Mouse (Mus musculus): ENCODE measurements around the gene Efs. TPM values are rescaled to one million over a fixed set of nuclear protein-coding genes. Genes with fewer than 3 reads are reported as not detected.

Gene Efs
- polyA plus RNA-seq, 1 experiment: 9.9 TPM

DNA sequence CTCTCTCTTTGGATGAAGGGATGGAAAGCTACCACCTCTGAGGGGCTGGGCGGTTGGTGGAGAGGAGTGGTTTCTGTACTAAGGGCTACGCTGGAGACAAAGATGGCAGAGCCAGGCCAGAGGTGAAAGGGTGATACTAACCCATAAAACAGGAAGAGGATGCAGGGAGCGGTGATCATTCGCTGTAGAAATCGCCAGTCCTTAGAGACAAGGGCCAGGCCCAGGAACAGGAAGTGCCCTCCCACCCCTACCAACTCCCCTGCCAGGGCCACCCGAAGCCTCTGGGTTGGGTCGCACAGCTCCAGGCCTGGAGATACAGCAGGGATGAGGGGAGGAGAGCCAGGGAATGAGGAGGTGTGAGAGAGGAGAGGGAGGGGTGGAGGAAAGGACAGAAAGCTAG is 17.2 kb downstream of the Efs start:
- Histone ChIP-seq H3K4me3 (replicated peaks; ENCODE audit: insufficient read depth, low read depth, low read length) (no peak overlapping the region), H3K27ac (ENCODE audit: insufficient read depth, low read length) (no peak overlapping the region), H3K27me3 (ENCODE audit: control insufficient read depth, insufficient read depth, low read length) (no peaks in the 10 kb centered on the region), H3K4me1 (ENCODE audit: control insufficient read depth, insufficient read depth, low read length) (peaks cover 7% of the 10 kb centered on the region)
- no peak for DNase-seq
- WGBS: 80% methylated on average over 7 of the region's 7 CpGs
- no peak for TF ChIP-seq CTCF (IDR thresholded peaks at IDR 0.05; ENCODE audit: borderline replicate concordance, insufficient read depth, low read depth, low read length)
- TF ChIP-seq POLR2A (IDR thresholded peaks at IDR 0.05; ENCODE audit: borderline replicate concordance, insufficient read depth, low read length): no peak

- Histone ChIP-seq H3K4me1 (ENCODE audit: control insufficient read depth, insufficient read depth, low read length) (peaks cover under 1% of the 10 kb centered on the region; the same call in 1 of the 2 replicates), H3K4me3 (replicated peaks; ENCODE audit: insufficient read depth, low read depth, low read length) (no peak overlapping the region), H3K27ac (ENCODE audit: insufficient read depth, low read length) (no peak overlapping the region), H3K27me3 (ENCODE audit: control insufficient read depth, insufficient read depth, low read length) (no peaks in the 10 kb centered on the region)
- DNase-seq: no peak
- TF ChIP-seq POLR2A (IDR thresholded peaks at IDR 0.05; ENCODE audit: borderline replicate concordance, insufficient read depth, low read length) (no peak), CTCF (IDR thresholded peaks at IDR 0.05; ENCODE audit: borderline replicate concordance, insufficient read depth, low read depth, low read length) (no peak)
- 92% methylated on average over 4 of the region's 4 CpGs for WGBS
Measured at GRCm38 (mm10) chr14:54903641-54904040, 22.3 kb downstream of the Efs start.

DNA sequence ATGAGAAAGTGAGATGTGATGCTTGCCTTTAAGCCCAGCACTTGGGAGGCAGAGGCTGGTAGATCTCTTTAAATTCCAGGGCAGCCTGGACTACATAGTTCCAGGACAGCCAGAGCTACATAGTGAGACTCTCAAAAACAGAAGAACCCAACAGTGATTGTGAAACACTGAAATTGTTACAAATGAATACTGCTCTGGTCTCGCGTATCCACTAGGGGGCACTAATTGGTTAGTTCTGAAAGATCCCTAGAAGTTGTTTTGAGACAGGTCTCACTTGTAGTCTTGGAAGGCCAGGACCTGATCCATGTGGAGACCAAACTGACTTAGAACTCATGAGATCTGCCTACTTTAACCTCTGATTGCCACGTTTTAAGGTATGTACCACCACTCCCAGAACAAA is 25.5 kb downstream of the Efs start:
- TF ChIP-seq CTCF (IDR thresholded peaks at IDR 0.05; ENCODE audit: borderline replicate concordance, insufficient read depth, low read depth, low read length) (peak; percentile 58; the same call in 1 of the 2 replicates), POLR2A (IDR thresholded peaks at IDR 0.05; ENCODE audit: borderline replicate concordance, insufficient read depth, low read length) (no peak)
- under 1% methylated on average over 3 of the region's 3 CpGs for WGBS
- Histone ChIP-seq H3K4me3 (replicated peaks; ENCODE audit: insufficient read depth, low read depth, low read length) (no peak overlapping the region), H3K27ac (ENCODE audit: insufficient read depth, low read length) (no peak overlapping the region; the same call in 1 of the 2 replicates), H3K4me1 (ENCODE audit: control insufficient read depth, insufficient read depth, low read length) (no peaks in the 10 kb centered on the region), H3K27me3 (ENCODE audit: control insufficient read depth, insufficient read depth, low read length) (no peaks in the 10 kb centered on the region)
- peak; percentile 61 to 76 for DNase-seq

DNA sequence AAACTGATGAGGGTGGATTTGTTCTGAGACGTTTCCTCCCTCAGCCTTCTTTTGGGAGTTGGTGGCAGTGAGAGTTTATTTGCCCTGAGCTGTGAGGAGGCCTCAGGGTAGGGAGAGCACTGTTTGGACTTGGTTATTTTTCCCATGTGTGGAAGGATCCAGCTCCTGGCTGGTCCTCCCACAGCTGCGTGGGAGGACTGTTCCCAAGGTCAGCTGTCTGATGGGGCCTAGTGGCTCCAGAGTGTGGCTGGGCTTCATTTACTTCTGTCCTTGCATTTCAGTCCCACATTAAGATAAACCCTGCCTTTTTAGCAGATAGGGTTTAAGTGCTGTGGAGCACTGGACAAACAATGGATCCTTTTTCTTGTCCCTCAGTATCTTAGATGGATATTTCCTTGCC is 28.5 kb downstream of the Efs start:
- DNase-seq: no peak
- no peak for TF ChIP-seq CTCF (IDR thresholded peaks at IDR 0.05; ENCODE audit: borderline replicate concordance, insufficient read depth, low read depth, low read length)
- no peak for TF ChIP-seq POLR2A (IDR thresholded peaks at IDR 0.05; ENCODE audit: borderline replicate concordance, insufficient read depth, low read length)
- Histone ChIP-seq H3K27me3 (ENCODE audit: control insufficient read depth, insufficient read depth, low read length) (no peaks in the 10 kb centered on the region), H3K4me3 (replicated peaks; ENCODE audit: insufficient read depth, low read depth, low read length) (no peak overlapping the region), H3K27ac (ENCODE audit: insufficient read depth, low read length) (no peak overlapping the region), H3K4me1 (ENCODE audit: control insufficient read depth, insufficient read depth, low read length) (no peaks in the 10 kb centered on the region)
- WGBS: 58% methylated on average over 2 of the region's 2 CpGs

DNA sequence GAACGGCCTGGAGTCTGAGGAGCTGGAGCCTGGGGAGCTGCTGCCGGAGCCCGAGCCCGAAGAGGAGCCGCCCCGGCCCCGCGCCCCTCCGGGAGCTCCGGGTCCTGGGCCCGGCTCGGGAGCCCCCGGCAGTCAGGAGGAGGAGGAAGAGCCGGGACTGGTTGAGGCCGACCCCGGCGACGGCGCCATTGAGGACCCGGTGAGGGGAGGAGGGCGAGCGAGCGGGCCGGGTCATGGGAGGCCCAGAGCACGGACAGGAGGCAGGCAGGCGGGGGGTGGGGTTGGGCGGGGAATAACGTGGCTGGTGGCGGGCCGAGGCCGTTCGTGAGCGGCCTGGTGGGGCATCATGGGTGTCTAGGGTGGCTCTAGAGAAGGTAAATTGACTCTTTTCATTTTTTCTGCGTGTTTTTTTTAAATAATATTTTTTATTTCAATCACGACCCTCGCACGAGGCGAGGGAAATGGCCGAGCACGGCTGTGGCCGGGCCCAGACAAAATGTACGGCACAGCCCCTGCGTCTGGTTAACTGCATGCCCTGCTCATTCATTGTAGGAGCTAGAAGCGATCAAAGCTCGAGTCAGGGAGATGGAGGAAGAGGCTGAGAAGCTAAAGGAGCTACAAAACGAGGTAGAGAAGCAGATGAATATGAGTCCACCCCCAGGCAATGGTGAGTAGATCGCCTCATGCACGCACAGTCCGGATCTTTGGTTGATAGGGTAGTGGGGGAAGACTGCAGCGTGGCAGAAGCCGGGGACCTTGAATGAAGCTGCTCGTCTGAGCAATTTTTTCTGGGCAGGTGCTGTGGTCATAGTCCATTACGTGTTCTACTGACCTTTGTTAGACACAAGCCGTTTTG is 31.4 kb downstream of the Efs start:
- Histone ChIP-seq H3K4me1 (ENCODE audit: control insufficient read depth, insufficient read depth, low read length) (no peaks in the 10 kb centered on the region), H3K4me3 (replicated peaks; ENCODE audit: insufficient read depth, low read depth, low read length) (peak overlapping the region; percentile 60), H3K27ac (ENCODE audit: insufficient read depth, low read length) (peak overlapping the region; percentile 72), H3K27me3 (ENCODE audit: control insufficient read depth, insufficient read depth, low read length) (no peaks in the 10 kb centered on the region)
- TF ChIP-seq POLR2A (IDR thresholded peaks at IDR 0.05; ENCODE audit: borderline replicate concordance, insufficient read depth, low read length) (no peak), CTCF (IDR thresholded peaks at IDR 0.05; ENCODE audit: borderline replicate concordance, insufficient read depth, low read depth, low read length) (no peak)
- WGBS: under 1% methylated on average over 54 of the region's 54 CpGs
- DNase-seq: peak in 1 of 2 experiments; percentile 73

DNA sequence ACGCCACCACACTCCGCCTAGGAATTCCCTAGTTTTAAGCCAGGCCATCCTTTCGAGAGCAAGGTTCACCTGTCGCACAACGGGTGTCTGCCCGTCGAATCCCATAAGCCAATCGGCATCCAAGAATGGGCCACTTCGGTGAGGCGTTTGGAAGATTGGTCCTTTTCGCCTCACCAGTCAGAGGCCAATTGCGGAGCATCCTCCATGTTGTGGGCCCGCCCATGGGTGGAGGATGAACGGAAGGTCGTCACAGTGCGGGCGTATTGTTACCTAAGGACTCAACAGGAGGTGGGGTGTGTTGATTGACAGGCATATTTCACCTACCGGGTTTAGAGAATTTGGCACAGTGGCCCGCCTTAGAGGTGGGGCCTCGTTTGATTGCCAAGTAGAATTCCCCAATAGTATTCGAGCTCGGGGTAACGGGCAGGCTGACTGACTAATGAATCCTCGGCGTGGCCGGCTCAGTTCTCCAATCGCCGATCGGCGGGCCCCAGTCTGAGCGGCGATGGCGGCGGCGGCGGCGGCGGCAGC is 32.2 kb downstream of the Efs start:
- Histone ChIP-seq H3K27ac (ENCODE audit: insufficient read depth, low read length) (no peak overlapping the region), H3K27me3 (ENCODE audit: control insufficient read depth, insufficient read depth, low read length) (no peaks in the 10 kb centered on the region), H3K4me3 (replicated peaks; ENCODE audit: insufficient read depth, low read depth, low read length) (peak overlapping the region; percentile 50), H3K4me1 (ENCODE audit: control insufficient read depth, insufficient read depth, low read length) (no peaks in the 10 kb centered on the region)
- TF ChIP-seq POLR2A (IDR thresholded peaks at IDR 0.05; ENCODE audit: borderline replicate concordance, insufficient read depth, low read length) (peak; percentile 54; the same call in 1 of the 2 replicates), CTCF (IDR thresholded peaks at IDR 0.05; ENCODE audit: borderline replicate concordance, insufficient read depth, low read depth, low read length) (no peak)
- WGBS: 1% methylated on average over 38 of the region's 38 CpGs
- DNase-seq: peak; percentile 99 to 100

DNA sequence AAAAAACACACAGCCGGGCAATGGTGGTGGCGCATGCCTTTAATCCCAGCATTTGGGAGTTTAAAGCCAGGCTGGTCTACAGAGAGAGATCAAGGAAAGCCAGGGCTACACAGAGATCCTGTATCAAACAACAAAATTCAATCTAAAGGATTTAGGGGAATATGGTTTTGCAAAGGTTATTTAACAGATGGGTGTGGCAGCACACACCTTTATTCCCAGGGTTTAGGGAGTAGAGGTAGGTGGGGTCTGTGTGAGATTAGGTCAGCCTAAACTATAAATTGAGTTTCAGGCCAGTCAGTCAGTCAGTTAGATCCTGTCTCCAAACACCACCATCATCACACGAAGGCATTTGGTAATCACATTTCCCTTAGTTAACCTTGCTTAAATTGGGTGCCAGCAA is 33.7 kb downstream of the Efs start, which contains the start of gene Pabpn1:
Pabpn1 (plus strand) TSS at position 301 of the 400 bp plus-strand sequence.
- H3K4me3 ChIP-seq (replicated peaks; ENCODE audit: insufficient read depth, low read depth, low read length): peak within 1 kb of the TSS; percentile 50
- TF ChIP-seq CTCF (IDR thresholded peaks at IDR 0.05; ENCODE audit: borderline replicate concordance, insufficient read depth, low read depth, low read length): no peak
- TF ChIP-seq POLR2A (IDR thresholded peaks at IDR 0.05; ENCODE audit: borderline replicate concordance, insufficient read depth, low read length): no peak
- H3K27ac ChIP-seq (ENCODE audit: insufficient read depth, low read length): no peak within 1 kb of the TSS
- H3K4me1 ChIP-seq (ENCODE audit: control insufficient read depth, insufficient read depth, low read length): no peaks in the 10 kb centered on the region
- no peaks in the 10 kb centered on the region for H3K27me3 ChIP-seq (ENCODE audit: control insufficient read depth, insufficient read depth, low read length)
- no peak for DNase-seq
- 94% methylated on average over 3 of the region's 3 CpGs for WGBS
